Mouse (Mus musculus) R1 (cell line): ENCODE measurements around the gene Egfl8.

ENCODE experiments used
- DNase-seq: peaks from one replicate; pipeline ENCODE4 v3.0.0-alpha.2; 2018; ENCODE audit warnings: low read depth, low spot score

The Egfl8 gene

GRCm38 (mm10) chr17:34627943-34628643 is 12.3 kb upstream of the Egfl8 start, which contains the start of gene Ppt2:
Gene Ppt2 (minus strand): TSS chr17:34628510.
- DNase-seq, result no peak

GRCm38 (mm10) chr17:34627093-34627942 is 11.5 kb upstream of the Egfl8 start:
- DNase-seq, result peak; percentile 88

- DNase-seq, result peak; percentile 64
Observed at GRCm38 (mm10) chr17:34626773-34627092, 11.0 kb upstream of the Egfl8 start.

- DNase-seq, result no peak
Observed at GRCm38 (mm10) chr17:34626062-34626772, 10.4 kb upstream of the Egfl8 start.

GRCm38 (mm10) chr17:34624981-34625380 is 9.2 kb upstream of the Egfl8 start:
- DNase-seq, result no peak

GRCm38 (mm10) chr17:34623161-34623560 is 7.4 kb upstream of the Egfl8 start:
- DNase-seq, result peak; percentile 41

- DNase-seq, result no peak
Observed at GRCm38 (mm10) chr17:34621006-34621405, 5.2 kb upstream of the Egfl8 start.

- DNase-seq, result peak; percentile 80
Observed at GRCm38 (mm10) chr17:34618999-34619398, 3.2 kb upstream of the Egfl8 start.

- DNase-seq, result no peak
Observed at GRCm38 (mm10) chr17:34613830-34614229, 1.9 kb downstream of the Egfl8 start.

GRCm38 (mm10) chr17:34613054-34613645 is 2.6 kb downstream of the Egfl8 start:
- no peak for DNase-seq

GRCm38 (mm10) chr17:34611050-34611449 is 4.7 kb downstream of the Egfl8 start:
- DNase-seq, result no peak

- no peak for DNase-seq
Observed at GRCm38 (mm10) chr17:34607997-34608396, 7.8 kb downstream of the Egfl8 start.

GRCm38 (mm10) chr17:34606186-34607039 is 9.4 kb downstream of the Egfl8 start:
- DNase-seq, result no peak

GRCm38 (mm10) chr17:34605609-34606008 is 10.2 kb downstream of the Egfl8 start:
- DNase-seq, result peak; percentile 96

- DNase-seq, result no peak
Observed at GRCm38 (mm10) chr17:34604511-34605237, 11.1 kb downstream of the Egfl8 start.

GRCm38 (mm10) chr17:34604061-34604508 is 11.7 kb downstream of the Egfl8 start, which contains the start of gene Agpat1:
Gene Agpat1 (plus strand): TSS chr17:34604262.
- DNase-seq, result peak; percentile 100

- DNase-seq, result peak; percentile 100
Observed at GRCm38 (mm10) chr17:34603375-34604060, 12.3 kb downstream of the Egfl8 start, which contains the start of gene Rnf5. Gene Rnf5 (minus strand): TSS chr17:34603690.

- DNase-seq, result no peak
Observed at GRCm38 (mm10) chr17:34601796-34602195, 14.0 kb downstream of the Egfl8 start.

- no peak for DNase-seq
Observed at GRCm38 (mm10) chr17:34599891-34600290, 15.9 kb downstream of the Egfl8 start.
